Mouse (Mus musculus): ENCODE measurements around the gene Nfil3. TPM values are rescaled to one million over a fixed set of nuclear protein-coding genes. Genes with fewer than 3 reads are reported as not detected.

The Nfil3 gene
- total RNA-seq, 2 experiments from 2014 or later: 23.0 to 83.7 TPM

DNA sequence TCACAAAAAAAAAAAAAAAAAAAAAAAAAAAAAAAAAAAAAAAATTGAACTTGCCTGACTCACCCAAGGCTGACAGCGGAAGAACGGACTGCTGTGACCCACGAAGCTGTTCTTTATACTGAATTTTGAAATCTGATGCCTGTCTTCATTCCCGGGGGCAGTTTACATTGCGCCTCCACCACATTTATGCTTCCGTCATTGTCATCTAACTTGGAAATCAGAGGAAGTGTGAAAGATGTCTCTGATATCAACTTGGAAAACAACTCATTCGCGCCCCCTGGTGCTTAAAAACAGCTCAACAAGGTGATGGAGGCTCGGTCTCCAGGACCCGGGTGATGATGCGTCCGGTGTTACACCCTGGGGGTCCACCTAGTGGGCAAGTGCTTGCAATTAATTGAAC is 1.8 kb upstream of the Nfil3 start:
- DNase-seq: peak; percentile 93

DNA sequence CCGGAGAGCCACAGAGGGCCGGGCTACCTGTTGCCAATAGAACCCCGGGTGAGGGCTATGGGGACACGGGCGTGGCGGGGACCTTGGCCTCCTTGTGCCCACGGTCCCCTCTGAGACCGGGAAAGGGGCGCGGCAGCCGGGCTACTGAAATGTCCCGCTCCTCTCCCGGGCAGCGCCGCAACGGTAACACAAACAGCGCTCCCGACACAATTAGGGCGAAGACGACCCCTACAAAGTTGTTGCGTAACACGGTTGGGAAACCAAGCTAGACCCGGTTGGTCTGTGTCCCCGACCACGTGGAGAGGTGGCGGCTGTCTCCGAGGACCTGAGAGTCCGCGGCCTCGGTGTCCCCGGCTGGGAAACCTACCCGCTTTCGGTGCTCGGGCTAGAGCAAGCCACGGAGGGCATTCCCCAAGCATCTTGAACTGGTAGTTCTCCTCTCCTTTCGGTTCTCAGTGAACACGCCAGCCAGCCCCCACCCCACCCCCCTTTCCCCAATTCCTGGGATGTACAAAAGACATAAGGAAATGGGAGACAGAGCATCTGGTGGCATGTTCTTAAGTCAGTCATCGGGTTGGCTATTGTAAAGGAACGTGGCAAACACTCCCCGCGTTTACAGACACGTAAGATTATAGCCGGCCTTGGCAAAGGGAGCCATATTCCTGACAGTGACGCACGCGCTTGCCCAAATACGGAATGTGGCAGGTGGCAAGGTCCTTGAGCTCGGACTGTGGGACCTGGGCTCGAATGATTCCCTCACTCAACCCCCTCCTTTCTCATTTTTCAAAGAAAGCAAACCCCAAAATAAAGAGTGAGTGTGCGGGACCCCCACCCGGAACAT is 788 bp upstream of the Nfil3 start:
- DNase-seq: peak; percentile 76

DNA sequence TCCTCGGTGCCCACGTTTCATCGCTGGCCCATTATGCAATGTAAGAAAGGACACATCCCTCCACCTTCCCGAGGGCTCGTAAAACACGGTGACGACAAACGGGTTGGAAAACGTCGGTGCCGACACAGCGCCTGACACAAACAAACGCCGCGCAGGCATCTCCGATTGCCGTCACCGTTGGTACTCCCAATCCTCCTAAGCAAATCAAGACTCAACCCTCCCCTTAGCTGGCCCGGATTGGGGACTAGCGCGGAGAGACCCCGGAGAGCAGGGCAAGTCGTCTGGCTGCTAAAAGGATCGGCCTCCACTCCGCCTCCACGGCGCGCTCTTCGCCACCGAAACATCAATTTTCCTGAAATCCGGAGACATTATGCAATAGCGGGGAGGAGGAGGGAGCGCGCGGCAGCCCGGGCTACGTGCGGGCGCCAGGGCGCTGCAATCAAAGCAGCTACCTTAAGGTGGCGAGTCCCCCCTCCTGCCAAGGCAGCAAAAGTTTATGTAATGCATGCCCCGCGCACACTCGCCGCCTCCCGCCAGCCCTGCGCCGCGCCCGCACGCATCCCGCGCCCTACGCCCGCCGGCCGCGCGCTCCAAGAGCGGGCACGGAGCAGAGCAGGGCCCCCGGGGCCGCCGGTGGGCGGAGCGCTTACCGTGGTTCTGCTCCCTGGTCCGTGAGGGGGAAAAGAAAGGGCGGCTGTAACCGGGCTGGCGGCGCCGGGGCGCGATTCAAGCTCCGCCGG is 492 bp downstream of the Nfil3 start:
- DNase-seq: peak; percentile 83

DNA sequence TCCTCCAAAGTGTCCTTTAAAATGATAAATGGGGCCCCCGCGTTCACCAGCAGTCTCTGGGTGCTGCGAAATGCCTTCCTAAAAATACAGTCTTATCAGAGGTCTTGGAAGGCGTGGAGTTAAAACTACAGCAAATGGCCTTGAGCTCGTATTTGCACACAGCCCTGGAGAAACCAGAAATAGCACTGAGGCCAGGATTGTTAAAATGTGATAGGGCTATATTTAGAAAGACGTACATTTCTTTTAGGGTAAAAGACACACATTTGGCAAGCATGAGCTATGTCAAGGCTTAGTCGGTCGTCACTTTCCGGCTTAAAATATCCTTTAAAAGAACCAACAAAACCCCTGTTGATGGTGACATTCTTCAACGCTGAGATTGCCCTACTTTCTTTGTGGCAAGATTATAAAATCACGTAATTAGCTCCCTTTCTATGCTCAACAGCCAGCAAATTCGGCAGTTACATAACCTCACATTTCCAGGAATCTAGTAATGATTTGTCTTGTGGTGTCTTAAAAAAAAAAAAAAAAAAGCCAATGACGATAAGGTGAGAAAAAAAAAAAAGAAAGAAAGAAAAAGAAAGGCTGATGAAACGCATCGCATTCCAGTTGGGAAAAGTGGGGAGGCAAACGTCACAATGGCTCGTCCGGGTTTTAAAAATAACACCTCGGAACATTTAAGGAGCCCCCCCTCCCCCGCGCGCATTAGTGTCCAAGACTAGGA is 1.4 kb downstream of the Nfil3 start:
- DNase-seq: peak; percentile 37

DNA sequence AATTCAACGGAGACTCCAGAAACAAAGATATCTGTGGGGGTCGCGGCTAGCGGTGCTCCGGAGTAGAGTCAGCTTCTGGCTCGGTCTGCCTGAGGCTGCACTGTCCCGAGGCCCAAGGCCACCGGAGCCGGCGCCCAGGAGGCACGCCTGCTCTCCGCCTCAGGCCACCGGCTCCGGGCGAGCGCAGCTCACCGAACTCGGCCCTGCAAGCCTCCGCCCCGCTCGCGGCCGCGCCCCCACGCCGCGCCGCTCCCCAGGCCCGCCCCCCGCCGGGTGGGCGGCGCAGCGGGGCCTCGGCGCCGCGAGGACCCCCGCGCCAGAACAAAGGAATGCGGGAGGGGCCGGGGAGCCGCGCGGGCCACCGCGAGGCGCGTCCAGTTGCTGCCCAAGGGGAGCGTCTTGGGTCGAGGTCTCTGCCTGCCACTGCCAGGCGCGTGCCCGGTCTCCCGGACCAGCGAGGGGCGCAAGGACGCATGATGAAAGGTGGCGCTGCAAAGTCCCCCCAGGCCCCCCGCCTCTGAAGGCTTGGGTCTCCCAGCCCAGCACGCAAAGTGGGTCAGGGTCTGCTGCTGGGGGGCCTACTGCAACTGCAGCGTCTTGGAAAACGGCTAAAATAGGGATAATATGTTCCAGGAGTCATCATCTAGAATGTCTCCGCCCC is 2.4 kb downstream of the Nfil3 start:
- DNase-seq: peak; percentile 78

DNA sequence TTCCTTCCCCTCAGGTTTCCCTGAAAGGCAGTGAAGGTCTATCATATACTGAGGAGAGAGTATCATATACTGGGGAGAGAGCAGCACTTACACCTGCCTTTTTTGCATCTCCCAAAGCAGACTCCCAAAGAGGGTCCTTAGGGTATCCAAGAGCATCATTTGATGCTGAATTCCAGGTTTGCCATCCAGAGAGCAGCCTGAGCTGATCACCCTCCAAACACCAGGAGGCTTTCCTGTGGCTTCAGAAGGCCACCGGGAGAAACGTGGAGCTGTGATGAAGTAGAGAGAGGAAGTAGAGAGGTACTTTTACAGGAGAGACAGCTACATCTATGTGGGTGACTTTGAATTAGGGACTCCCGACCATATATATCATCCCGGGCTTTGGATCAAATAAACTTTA is 3.1 kb downstream of the Nfil3 start:
- no peak for DNase-seq

DNA sequence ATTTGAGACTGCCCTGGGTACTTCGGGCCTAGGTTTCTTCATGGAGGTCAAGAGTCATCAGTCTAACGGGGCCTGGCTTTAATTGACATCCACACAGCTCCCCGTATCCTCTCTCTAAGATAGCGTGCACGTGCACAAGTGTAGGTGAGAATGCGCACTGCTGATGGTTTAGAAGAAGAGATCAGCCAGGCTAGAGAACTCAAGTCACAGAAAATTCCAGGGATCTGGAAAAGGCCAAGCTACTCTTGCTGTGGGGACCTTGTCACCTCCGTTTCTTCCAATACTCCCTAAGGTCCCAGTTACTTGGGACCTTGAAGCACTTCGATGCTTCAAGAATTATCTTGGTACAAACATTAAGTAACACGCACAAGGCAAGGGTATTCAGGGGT is 3.7 kb downstream of the Nfil3 start:
- no peak for DNase-seq

DNA sequence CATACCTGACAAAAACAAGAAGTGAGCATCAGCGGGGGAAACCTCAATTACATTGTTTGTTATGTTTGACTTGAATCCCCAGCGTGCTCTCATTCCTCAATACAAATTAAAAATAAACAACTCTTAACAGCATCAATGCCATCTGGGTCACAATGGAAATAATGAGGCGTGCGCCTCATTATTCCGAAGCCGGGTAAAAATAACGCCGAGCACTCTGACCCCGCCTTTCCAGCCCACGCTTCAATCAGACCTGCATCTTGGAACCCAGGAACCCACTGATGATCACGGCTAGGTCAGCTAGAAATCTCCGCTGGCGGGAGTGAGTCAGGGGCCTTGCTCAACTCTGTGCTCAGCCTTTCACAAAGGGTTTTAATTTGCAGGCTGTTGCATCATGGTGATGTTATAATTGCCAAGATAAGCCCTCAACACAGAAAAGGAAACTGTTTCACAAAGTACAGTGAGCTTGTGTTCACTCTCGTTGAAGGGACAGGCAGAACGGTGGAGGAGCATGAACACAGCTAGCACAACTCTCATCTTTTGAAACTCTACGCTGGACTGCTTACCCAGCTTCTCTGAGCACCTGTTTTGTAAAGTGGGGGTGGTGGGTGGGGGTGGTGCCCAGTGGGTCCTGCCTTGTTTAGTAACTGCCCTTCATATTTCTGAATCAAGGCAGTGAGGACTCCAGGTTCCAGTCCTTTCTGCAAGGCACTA is 4.2 kb downstream of the Nfil3 start:
- DNase-seq: peak; percentile 73

DNA sequence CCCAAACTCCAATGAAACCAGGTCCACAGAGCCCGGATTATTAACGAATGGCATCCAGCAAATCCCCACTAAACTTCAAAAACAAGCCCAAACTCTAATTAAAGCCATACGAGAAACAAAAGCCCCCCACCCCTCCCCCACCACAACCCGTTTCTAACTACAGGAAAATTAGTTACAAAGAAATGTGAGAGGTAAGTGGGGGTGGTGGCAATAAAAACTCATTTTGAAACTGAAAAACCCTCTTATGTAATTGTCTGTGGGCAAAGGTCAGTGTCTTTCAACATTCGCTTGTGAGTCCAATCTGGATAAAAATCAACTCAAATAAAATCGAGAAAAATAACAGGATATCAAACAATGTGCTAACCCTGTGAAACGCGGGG is 4.8 kb downstream of the Nfil3 start:
- no peak for DNase-seq

DNA sequence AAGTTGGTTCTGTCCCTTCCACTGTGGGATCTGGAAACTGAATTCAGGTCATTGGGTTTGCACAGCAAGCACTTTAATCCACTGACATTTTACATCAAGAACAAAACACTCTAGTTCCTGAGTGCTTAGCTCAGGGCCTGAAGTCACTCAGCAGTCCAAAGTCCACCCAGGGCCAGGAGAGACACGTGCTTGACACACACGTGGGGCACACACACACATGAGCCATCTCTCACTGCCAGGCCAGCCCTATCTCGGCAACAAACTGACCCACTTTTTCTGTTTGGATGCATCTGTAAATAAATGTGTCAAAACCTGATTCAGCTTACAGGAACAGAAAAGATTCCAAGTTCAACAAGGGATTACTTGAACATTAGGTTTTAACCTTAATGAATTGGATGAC is 6.2 kb downstream of the Nfil3 start:
- DNase-seq: peak; percentile 64

DNA sequence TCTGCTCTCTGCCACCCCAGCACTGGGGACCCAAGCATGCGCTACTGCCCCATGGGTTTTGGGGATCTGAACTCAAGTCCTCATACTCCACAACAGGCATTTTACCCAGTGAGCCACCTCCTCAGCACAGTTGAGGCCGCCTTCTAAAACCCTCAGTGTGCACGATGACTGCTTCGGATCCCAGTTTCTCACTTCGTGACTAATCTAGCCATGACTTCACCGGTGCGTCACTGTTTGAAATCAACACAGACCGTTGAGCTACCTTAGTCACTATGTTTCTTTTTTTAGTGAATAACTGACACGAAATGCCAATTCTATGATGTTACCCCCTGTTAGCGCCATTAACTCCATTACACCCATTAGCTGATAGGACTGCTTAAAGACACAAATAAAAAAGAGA is 7.4 kb downstream of the Nfil3 start:
- no peak for DNase-seq

DNA sequence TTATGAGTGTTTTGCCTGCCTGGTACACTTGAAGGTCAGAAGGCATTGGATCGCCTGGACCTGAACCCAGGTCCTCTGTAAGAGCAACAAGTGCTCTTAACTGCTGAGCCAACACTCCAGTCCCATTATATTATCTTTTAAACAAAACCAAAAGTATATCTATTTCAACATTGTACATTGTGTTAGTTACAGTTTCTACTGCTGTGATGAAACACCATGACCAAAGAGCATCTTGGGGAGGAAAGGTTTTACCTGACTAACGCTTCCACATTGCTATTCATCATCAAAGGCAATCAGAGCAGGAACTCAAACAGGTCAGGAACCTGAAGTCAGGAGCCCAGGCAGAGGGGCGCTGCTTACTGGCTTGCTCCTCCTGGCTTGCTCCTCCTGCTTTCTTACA is 8.2 kb downstream of the Nfil3 start:
- DNase-seq: no peak

DNA sequence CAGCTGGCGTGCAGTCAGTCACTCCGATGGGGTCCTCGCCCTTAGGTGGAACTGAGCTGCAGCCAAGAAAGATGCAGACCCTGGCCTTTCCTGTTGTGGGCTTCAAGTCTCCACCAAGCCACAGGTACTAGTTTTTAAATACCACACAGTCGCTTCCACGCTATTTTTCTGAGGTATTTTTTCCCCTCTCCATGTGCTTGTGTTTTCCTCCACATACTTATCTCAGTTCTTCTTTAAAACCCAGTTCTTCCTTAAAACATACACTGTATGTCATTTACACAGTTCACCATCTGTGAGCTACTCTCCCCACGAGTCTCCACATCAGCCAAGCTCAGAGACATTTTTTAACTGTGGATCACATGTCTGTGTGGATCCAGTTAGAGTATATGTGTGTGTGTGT is 10.0 kb downstream of the Nfil3 start:
- DNase-seq: no peak

DNA sequence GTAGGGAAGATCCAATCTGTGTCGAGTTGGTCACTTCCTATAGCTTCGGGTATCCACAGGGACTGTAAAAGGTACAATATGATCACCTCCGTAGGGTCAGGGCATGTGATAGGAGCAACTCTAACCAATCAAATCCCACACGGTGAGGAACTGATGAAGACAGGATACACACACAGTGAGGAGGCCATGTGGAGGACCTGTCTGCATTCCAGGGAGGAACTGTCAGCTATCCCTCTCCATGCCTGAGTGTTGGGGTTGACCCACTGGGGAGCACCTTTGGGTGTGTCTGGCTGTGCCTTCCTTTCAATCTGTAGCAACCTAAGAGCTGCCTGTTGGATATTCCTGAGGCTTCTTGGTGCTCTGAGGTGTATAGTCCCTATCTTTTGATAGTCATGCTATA is 18.0 kb downstream of the Nfil3 start:
- DNase-seq: no peak

DNA sequence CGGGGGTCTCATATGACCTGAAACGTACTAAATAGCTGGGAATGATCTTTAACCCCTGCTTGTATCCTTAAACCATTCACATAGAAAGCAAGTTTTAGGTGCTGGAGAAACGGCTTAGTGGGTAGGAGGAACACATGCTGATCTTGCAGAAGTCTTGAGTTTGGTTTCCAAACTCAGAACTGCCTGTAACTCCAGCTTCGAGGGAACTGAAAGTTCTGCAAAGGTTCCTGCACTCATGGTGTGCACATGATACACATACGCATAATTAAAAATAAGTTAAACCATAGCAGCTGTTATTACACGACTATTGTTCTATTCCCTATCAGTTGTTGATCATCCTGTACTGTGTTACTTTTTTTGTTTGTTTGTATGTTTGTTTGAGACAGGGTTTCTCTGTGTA is 18.5 kb downstream of the Nfil3 start:
- DNase-seq: no peak

DNA sequence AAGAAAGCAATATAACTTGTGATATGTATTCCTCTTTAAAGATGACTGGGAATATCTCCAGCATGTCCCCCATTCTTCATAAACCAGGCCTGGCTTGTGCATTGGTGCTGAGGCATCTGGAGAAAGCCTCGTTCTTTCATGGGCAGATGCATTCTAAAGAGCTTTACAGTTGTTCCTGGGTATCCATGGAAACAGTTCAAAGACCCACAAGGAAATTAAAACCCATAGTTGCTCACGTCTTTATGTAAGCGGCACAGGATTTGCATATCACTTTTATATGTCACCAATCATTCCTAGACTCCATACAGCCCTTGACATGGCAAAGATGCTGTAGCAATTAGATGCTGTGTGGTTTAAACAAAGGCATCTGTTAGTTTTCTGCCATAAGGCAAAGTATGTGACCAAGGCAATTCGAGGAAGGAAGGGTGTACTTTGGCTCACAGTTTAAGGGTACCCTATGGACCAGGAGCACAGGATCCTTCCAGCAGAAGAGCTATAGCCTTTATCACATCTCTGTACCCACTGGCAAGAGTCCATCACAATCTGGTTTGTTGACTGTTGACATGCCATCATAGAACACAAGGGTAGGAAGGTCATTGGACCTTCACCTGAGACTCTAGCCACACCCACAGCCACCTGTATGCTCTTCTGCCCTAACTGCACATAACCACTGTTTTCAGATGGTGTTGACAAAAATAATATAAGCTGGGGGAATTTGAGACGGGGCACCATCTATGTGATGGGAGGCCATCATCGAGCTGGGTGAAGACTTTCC is 26.9 kb downstream of the Nfil3 start:
- DNase-seq: no peak

DNA sequence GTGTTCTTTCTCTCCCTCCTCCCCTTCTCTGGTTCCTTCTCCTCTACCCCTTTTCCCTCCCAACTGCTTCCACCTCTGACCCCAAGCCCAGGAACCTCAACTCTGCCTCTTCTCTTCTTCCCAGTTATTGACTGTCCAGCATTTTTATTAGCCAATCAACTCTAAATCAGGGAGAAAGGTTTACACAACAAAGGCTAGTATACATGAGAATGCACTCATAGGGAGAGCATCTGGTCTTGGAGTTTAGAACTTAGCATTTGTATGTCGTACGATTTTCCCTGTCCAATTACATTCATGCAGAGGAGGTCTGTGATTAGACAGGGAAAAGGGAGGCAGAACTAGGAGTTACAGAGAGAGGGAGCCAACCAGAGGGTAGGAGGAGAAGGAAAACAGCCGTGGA is 31.7 kb downstream of the Nfil3 start:
- no peak for DNase-seq

DNA sequence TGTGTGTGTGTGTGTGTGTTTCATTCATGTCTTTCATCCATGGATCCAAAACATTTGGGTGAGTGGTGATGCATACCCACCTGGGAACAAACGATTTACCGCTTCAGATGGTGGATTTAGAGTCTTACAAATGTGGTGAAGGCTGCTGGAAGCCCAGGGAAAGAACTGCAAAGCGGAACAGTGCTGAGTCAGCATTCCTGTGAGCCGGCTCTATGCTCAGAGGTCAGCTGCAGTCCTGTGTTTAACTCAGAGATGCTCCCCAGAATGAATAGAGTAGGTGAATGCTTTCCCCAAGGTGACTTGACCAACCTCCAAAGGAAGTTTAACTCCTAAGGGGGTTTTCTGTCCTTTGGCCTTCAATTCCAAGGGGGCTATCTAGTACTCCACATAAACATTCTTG is 33.3 kb downstream of the Nfil3 start:
- no peak for DNase-seq

DNA sequence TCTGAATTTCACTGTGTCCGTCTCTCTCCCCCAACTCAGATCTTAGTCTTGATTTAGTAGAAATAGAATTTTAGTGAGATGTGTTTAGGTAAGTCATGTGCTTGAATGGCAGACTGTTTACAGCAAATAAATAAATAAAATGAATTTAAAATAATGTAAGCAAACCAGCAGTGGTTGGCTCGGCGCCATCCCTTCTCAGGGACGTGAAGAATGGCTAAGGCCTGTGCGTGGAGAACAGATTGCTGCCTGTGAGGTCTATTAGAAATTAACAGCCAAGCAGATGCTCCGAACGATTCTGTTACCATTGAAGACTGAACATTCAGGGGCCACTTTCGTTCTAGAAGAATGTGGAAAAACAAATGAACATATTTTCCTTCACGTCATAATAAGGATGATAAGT is 35.1 kb downstream of the Nfil3 start:
- DNase-seq: no peak

DNA sequence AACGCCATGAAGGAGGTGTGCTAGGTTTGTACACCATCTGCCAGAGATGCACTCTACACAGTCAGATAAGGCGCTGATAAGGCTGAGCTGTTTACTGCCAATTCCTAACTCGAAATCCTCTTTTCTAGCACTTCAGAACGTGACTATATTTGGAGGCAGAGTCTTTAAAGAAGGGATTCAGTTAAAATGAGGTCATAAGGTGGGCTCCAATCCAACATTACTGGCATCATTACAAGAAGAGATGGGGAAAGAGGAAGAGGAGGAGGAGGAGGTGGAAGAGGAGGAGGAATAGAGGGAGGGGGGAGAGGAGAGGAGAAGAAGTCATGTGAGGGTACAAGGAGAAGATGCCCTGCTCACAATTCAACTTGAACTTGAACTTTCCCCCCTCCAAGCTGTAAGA is 36.8 kb downstream of the Nfil3 start:
- no peak for DNase-seq

DNA sequence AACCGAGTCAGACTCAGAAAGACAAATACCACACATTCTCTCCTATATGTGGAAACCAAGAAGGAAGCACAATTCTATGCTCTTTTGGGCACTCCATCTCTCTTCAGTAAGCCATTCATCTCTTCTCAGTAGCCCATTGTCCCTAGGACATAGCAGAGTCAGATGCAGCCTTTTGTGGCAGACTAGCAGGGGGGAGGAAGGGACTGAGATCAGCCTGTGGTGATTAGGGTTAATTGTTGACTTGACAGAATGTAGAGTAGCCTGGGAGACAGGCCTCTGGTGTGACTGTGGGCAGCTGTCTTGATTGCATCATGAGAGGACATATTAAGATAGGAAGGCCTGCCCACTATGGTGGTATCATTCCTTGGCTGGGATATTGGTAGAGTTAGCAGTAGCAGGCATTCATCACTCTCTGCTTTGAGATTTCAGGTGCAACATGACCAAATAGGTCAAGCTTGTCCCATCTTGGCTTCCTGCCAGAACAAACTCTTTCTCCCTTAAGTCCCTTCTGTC is 37.9 kb downstream of the Nfil3 start:
- DNase-seq: no peak
